Mouse (Mus musculus): ENCODE results near the gene Hist2h2bb. TPM values are rescaled to one million over a fixed set of nuclear protein-coding genes. Genes with fewer than 3 reads are reported as not detected.
"Not testable (repeated sequence)": the region's sequence is repeated elsewhere in the genome, so short reads cannot be mapped to it uniquely, and the experiment has no call there.

Gene Hist2h2bb
- total RNA-seq, 2 experiments from 2014 or later, result 15.3 to 27.5 TPM

- peak; percentile 95 for DNase-seq (ENCODE audit: low spot score)
These were observed 29.4 kb upstream of the Hist2h2bb start, which contains the start of gene Hist2h2aa2 for GRCm38 (mm10) chr3:96239949-96240798. TSS of gene Hist2h2aa2 (minus strand) at chr3:96240276.

- DNase-seq (ENCODE audit: low spot score), result no peak
These were observed 28.8 kb upstream of the Hist2h2bb start for GRCm38 (mm10) chr3:96240799-96241197.

GRCm38 (mm10) chr3:96243921-96244572 is 25.5 kb upstream of the Hist2h2bb start:
- no peak for DNase-seq (ENCODE audit: low spot score)

GRCm38 (mm10) chr3:96245003-96245886 is 24.3 kb upstream of the Hist2h2bb start, which contains the start of gene Hist2h2aa1:
TSS of gene Hist2h2aa1 (plus strand) at chr3:96245497.
- peak; percentile 86 for DNase-seq (ENCODE audit: low spot score)

GRCm38 (mm10) chr3:96246018-96246417 is 23.5 kb upstream of the Hist2h2bb start:
- DNase-seq (ENCODE audit: low spot score), result not testable (repeated sequence)

- DNase-seq (ENCODE audit: low spot score), result not testable (repeated sequence)
These were observed 23.1 kb upstream of the Hist2h2bb start, which contains the start of gene Hist2h3c1 for GRCm38 (mm10) chr3:96246427-96246856. TSS of gene Hist2h3c1 (plus strand) at chr3:96246685.

- no peak for DNase-seq (ENCODE audit: low spot score)
These were observed 22.0 kb upstream of the Hist2h2bb start for GRCm38 (mm10) chr3:96247356-96248140.

GRCm38 (mm10) chr3:96248141-96249033 is 21.2 kb upstream of the Hist2h2bb start:
- DNase-seq (ENCODE audit: low spot score), result no peak

GRCm38 (mm10) chr3:96249034-96249345 is 20.6 kb upstream of the Hist2h2bb start:
- DNase-seq (ENCODE audit: low spot score), result no peak

GRCm38 (mm10) chr3:96250890-96251289 is 18.7 kb upstream of the Hist2h2bb start:
- DNase-seq (ENCODE audit: low spot score), result no peak

- DNase-seq (ENCODE audit: low spot score), result no peak
These were observed 17.8 kb upstream of the Hist2h2bb start for GRCm38 (mm10) chr3:96251787-96252186.

- DNase-seq (ENCODE audit: low spot score), result no peak
These were observed 14.7 kb upstream of the Hist2h2bb start for GRCm38 (mm10) chr3:96254683-96255355.

GRCm38 (mm10) chr3:96255926-96256593 is 13.5 kb upstream of the Hist2h2bb start:
- DNase-seq (ENCODE audit: low spot score), result no peak

GRCm38 (mm10) chr3:96257190-96257589 is 12.4 kb upstream of the Hist2h2bb start:
- no peak for DNase-seq (ENCODE audit: low spot score)

GRCm38 (mm10) chr3:96260220-96260619 is 9.3 kb upstream of the Hist2h2bb start:
- DNase-seq (ENCODE audit: low spot score), result no peak

GRCm38 (mm10) chr3:96261623-96262022 is 7.9 kb upstream of the Hist2h2bb start:
- no peak for DNase-seq (ENCODE audit: low spot score)

GRCm38 (mm10) chr3:96262216-96262875 is 7.2 kb upstream of the Hist2h2bb start:
- DNase-seq (ENCODE audit: low spot score), result peak; percentile 90

GRCm38 (mm10) chr3:96262979-96263550 is 6.5 kb upstream of the Hist2h2bb start, which contains the start of gene Hist2h4:
TSS of gene Hist2h4 (minus strand) at chr3:96263311.
- peak; percentile 98 for DNase-seq (ENCODE audit: low spot score)
